Mouse (Mus musculus) T-helper 17 cell (primary cell): ENCODE measurements around the gene Fam216a.

Experiments
- in situ Hi-C, 2 experiments: fragments of 300-600 bp; cut with MboI, MseI; formaldehyde crosslinking; loops; 1 replicate in 1 of 2; 2 replicates in 1 of 2; pipeline ENCODE4 v1.15.1; 2025; ENCODE audit warnings: high pct_unique_total_duplicates in 2 of 2

Fam216a gene

DNA sequence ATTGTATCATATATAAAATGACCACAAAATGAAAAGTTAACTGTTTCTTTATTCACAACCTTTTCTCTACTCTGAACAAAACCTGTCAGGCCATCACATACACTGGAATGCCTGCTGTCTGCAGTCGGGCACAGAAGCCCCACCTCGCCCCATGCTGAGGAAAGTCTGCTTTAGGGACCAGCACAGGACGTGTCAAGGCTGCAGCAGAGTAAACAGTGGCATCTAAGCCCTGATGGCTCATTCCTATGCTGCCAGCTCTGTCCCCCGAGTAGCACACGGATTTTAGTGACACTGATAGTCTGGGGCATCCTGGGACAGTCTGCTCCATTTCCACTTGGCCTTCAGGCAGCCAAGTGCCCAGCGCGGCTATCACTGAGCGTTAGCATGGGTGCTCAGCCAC is 46.7 kb downstream of the Fam216a start:
- in situ Hi-C loops, result no loop called here

DNA sequence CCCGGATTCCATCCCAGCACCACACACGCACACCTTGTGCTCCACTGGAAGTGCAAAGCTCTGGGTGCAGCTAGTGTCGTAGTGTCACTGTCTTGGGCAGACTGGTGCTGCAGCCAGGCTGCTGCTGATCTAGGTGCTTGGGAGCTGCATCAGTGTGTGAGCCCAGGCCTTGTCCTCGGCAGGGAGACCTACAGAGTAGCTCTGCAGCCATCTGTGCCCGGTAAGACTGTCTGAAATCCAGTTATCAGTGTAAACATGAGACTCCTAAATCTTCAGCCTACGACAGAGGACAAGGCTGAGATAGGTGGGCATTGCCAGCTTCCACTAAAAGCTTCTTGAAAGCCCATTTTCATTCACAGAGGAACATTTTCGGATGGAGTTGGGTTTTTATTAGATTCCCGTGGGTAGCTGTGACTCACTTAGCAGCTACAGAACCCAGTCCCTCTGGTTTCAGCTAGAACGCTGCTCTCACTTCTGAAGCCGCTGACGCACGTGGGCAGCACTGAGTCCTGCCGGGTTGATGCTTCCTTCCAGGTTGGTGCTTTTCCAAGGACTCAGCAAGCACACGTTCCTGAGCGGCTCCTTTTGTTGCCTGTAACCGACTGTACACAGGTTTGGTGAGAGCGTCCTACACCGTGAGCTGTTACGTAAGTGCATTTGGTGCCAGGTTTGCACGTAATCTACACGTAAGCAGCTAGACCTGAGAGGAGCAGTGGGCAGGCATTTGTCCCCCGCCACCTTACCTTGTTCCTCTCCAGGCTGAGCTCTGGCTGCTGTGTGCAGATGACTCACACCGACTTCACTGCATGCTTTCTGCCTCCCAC is 47.3 kb downstream of the Fam216a start:
- in situ Hi-C loops, result no loop called here

DNA sequence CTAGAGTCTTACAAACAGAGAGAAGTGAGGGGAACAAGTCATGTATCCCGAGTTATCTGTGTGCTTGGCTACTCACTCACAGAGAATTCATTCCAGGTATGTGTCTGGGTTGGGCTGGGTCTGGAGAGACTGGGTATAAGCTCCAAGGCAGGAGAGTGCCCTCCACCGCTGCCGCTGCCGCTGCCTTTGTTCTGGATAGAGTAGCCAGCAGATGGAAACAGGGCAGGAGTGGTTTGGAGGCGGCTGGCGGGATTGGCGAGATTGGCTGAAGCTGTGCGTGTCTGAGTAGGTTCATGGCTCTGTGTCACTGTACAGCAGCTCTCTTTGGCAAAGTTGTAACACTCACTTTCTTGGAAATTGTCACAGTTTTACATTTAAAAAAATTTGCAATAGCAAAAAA is 48.6 kb downstream of the Fam216a start:
- in situ Hi-C loops, result no loop called here

DNA sequence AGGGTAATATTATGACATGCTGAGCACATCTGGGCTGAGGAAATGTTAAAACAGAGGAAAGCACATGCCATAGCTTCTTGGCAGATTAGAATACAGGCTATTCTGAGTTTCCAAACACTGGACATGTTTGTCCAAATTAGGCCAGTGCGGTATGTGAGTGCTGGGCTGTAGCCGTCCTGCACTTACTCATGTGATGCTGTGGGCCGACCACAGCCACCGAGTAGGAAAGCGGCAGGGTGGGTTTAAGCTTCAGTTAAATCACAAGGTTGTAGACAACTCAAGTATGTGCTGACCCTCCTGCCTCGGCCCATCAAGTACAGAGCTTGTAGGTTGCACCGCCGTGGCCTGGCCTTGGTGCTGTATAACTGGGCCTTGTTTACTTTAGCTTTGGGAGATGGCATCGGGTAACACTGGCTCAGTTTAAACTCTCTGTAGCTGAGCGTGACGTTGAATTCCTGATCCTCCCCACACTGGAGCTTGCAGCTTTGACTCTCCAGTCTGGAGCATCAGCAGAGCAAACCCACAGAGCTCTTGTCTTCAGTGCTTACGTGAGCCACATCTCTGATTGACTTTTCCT is 51.9 kb downstream of the Fam216a start:
- in situ Hi-C loops, result no loop called here

DNA sequence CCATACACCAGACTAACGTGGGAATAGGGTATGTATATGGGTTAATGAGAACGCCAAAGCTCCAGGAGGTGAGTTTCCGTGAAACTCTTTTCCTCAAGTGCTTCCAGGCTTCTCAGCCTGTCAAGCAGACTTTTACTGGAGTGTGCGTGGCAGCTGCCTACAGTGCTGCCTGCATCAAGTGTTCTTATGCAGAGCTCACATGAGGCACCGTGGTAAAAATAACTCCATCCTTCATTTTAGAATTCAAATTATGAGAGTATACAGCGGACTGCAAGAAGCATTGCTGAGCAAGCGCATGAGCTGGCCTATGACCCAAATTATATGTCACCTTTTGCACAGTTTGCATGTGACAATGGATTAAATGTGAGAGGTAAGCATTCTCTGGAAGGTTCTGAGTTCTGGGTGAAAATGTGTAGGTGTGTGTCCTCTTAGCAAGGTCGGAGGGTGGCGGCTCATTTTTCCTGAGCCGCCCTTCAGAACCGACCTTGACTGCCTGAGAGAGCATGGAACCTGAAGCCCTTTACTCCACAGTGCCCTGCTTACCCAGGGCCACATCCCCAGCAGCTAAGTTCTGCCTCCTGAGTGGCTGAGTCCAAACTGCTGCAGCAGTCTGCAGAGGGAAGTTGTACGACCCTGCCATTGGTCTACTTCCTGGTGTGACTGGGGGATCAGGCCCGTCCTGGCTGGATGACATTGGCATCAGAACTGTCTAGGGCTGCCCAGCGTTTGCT is 52.5 kb downstream of the Fam216a start:
- in situ Hi-C loops, result loop anchor here in 1 of 2 experiments (5.0 kb wide), 1 partner anchor 47 kb away; no protein-coding TSS in a partner anchor

DNA sequence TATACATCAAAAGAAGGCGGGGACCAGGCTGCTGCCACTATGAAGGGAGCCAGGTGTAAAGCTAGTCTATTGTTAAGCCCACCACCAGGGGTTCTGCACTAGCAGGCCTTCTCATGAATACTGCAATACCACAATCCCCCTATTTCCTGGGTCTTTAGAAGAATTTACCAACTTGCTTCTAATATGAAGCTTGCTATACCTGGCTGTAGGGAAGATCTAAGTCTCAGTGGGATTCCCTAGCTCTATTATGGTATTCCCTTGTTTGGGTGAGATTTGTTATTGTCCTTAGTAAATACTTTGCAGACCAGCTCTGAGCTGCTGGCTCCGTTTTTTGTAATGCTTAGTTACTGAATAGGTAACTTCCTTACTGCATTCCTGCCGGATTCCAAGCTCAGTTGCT is 53.2 kb downstream of the Fam216a start:
- in situ Hi-C loops, result loop anchor here in 1 of 2 experiments (5.0 kb wide), 1 partner anchor 47 kb away; no protein-coding TSS in a partner anchor

DNA sequence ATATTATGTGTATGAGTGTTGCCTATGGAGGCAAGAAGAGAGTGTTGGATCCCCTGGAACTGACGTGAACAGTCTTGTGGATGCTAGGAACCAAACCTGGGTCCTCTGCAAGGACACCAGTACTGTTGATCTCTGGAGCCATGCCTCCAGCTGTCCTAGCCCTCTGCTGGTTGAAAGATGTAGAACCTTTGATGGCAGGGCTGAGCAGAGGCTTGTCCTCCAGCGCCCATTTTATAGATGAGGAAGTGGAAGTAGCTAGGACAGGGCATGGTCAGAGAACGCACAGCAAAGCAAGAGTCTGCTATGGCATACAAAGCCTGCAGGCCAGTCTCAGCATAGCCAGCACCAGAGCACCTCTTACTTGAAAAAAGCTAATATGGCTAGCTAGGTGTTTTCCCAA is 54.1 kb downstream of the Fam216a start:
- in situ Hi-C loops, result loop anchor here in 1 of 2 experiments (5.0 kb wide), 1 partner anchor 46 kb away; no protein-coding TSS in a partner anchor

DNA sequence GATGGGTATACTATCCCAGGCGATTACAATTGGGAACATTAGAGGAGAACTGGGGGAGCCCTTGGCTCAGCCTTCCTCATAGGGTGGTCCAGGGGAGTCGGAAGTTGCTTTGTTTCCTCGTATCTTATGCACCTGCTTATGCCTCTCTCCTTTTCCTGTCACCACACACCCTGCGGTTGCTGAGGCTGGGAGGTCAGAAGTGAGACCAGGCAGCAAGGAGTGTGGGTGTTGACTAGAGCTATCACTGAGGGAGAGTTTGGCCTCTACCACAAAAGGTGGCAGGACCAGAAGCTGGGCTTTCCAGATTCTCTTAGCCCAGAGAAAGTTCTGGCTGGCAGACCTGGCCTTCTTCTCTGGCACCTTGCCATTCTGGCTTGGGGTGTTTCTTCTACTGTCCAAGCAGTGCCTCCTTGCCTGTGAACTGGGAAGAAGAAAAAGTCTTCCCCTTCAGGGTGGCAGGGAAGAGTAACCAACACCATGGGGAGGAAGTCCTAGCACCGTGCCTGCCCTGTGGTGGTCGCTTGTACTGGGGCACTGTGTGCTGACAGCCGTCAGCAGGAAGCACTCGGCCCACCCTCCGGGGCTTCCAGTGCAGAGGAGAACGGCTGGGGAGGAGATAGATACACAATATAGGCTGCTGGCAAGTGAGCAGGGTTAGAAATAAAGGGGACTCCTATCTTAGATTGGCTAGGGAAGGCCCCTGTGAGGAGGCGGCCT is 54.7 kb downstream of the Fam216a start:
- in situ Hi-C loops, result loop anchor here in 1 of 2 experiments (5.0 kb wide), 1 partner anchor 45 kb away; no protein-coding TSS in a partner anchor

DNA sequence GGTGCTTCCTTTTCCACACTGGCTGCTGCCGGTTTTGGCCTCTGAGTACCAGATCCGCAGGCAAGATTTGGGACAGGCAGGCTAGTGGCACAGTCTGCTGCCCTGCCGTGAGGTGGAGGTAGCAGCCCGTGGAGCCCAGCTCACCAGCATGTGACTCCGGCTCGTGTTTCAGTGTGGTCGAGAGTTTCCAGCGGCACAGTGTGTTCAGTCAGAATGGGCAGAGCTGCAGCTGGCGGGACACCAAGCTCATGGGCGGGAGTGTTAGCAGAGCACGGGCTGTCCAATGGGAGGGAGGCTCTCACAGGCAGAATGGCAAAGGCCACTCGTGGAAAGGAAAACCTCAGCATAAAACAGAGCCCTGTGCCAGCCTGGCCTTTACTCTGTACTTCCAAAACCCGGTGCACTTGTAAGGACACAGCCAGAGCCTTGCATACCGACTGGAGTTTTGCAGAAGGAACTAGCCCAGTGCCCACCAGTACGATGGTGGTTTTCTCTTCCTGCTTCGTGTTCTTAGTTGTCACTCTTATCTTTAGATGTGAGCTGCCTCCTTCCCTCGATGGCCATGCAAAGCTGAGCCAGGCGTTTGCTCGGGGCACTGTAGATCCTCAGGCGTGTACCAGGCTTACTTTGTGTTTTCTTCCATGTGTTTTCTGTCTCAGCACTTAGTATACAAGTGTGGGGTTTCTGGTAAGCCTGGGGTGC is 57.0 kb downstream of the Fam216a start:
- in situ Hi-C loops, result loop anchor here in 1 of 2 experiments (5.0 kb wide), 1 partner anchor 43 kb away; no protein-coding TSS in a partner anchor
